Mouse (Mus musculus): ENCODE results near the gene Pacrg. TPM values are rescaled to one million over a fixed set of nuclear protein-coding genes. Genes with fewer than 3 reads are reported as not detected.
A peak's percentile ranks its signal among the peaks of the same experiment; 100 is the strongest.

Pacrg gene
- polyA plus RNA-seq, 1 experiment from 2014 or later = 7.4 TPM

- H3K4me1 ChIP-seq = peaks cover 32% of the 10 kb centered on the region
- no peak overlapping the region for H3K27ac ChIP-seq
- no peaks in the 10 kb centered on the region for H3K9me3 ChIP-seq
- no peak overlapping the region for H3K4me2 ChIP-seq
- H3K4me3 ChIP-seq (replicated peaks) = no peak overlapping the region
- no peaks in the 10 kb centered on the region for H3K36me3 ChIP-seq (replicated peaks)
- 84% methylated on average over 8 of the region's 8 CpGs for WGBS
- ATAC-seq (ENCODE audit: low FRiP score) = no peak
- no peaks in the 10 kb centered on the region for H3K27me3 ChIP-seq
- no peak overlapping the region for H3K9ac ChIP-seq
Observed at GRCm38 (mm10) chr17:10496066-10496465, 344.0 kb downstream of the Pacrg start.

- Histone ChIP-seq H3K4me3 (replicated peaks) (no peak overlapping the region), H3K27ac (no peak overlapping the region), H3K4me2 (no peak overlapping the region), H3K4me1 (peaks cover 29% of the 10 kb centered on the region), H3K27me3 (no peaks in the 10 kb centered on the region), H3K9me3 (no peaks in the 10 kb centered on the region), H3K9ac (no peak overlapping the region), H3K36me3 (replicated peaks) (no peaks in the 10 kb centered on the region)
- ATAC-seq (ENCODE audit: low FRiP score) = no peak
- 46% methylated on average over 8 of the region's 8 CpGs for WGBS
Observed at GRCm38 (mm10) chr17:10495588-10495987, 344.5 kb downstream of the Pacrg start.

- no peaks in the 10 kb centered on the region for H3K9me3 ChIP-seq
- no peaks in the 10 kb centered on the region for H3K36me3 ChIP-seq (replicated peaks)
- H3K27ac ChIP-seq = no peak overlapping the region
- 11% methylated on average over 3 of the region's 3 CpGs for WGBS
- no peak overlapping the region for H3K4me3 ChIP-seq (replicated peaks)
- peaks cover 24% of the 10 kb centered on the region for H3K4me1 ChIP-seq
- no peak overlapping the region for H3K9ac ChIP-seq
- no peaks in the 10 kb centered on the region for H3K27me3 ChIP-seq
- ATAC-seq (ENCODE audit: low FRiP score) = no peak
- H3K4me2 ChIP-seq = no peak overlapping the region
Observed at GRCm38 (mm10) chr17:10493124-10493523, 347.0 kb downstream of the Pacrg start.

GRCm38 (mm10) chr17:10490374-10491169, 349.5 kb downstream of the Pacrg start:
- no peaks in the 10 kb centered on the region for H3K27me3 ChIP-seq
- H3K9me3 ChIP-seq = no peaks in the 10 kb centered on the region
- ATAC-seq (ENCODE audit: low FRiP score) = no peak
- peaks cover 10% of the 10 kb centered on the region for H3K4me1 ChIP-seq
- no peak overlapping the region for H3K27ac ChIP-seq
- H3K4me3 ChIP-seq (replicated peaks) = no peak overlapping the region
- WGBS = 86% methylated on average over 8 of the region's 8 CpGs
- H3K4me2 ChIP-seq = no peak overlapping the region
- H3K36me3 ChIP-seq (replicated peaks) = no peaks in the 10 kb centered on the region
- H3K9ac ChIP-seq = no peak overlapping the region

GRCm38 (mm10) chr17:10488873-10489272, 351.2 kb downstream of the Pacrg start:
- Histone ChIP-seq H3K9me3 (no peaks in the 10 kb centered on the region), H3K36me3 (replicated peaks) (no peaks in the 10 kb centered on the region), H3K4me3 (replicated peaks) (no peak overlapping the region), H3K4me1 (peaks cover 14% of the 10 kb centered on the region), H3K27me3 (no peaks in the 10 kb centered on the region), H3K4me2 (no peak overlapping the region), H3K9ac (no peak overlapping the region), H3K27ac (no peak overlapping the region)
- no peak for ATAC-seq (ENCODE audit: low FRiP score)
- 95% methylated on average over 2 of the region's 2 CpGs for WGBS

GRCm38 (mm10) chr17:10483945-10484546, 356.1 kb downstream of the Pacrg start:
- Histone ChIP-seq H3K36me3 (replicated peaks) (no peaks in the 10 kb centered on the region), H3K4me1 (peaks cover 8% of the 10 kb centered on the region), H3K4me3 (replicated peaks) (no peak overlapping the region), H3K27me3 (no peaks in the 10 kb centered on the region), H3K9ac (no peak overlapping the region), H3K27ac (no peak overlapping the region), H3K9me3 (no peaks in the 10 kb centered on the region), H3K4me2 (no peak overlapping the region)
- WGBS = 36% methylated on average over 6 of the region's 6 CpGs
- no peak for ATAC-seq (ENCODE audit: low FRiP score)

- 76% methylated on average over 1 of the region's 1 CpGs for WGBS
- H3K4me3 ChIP-seq (replicated peaks) = no peak overlapping the region
- H3K9ac ChIP-seq = no peak overlapping the region
- no peaks in the 10 kb centered on the region for H3K9me3 ChIP-seq
- no peak overlapping the region for H3K27ac ChIP-seq
- no peak overlapping the region for H3K4me2 ChIP-seq
- peaks cover 18% of the 10 kb centered on the region for H3K4me1 ChIP-seq
- H3K27me3 ChIP-seq = no peaks in the 10 kb centered on the region
- ATAC-seq (ENCODE audit: low FRiP score) = no peak
- no peaks in the 10 kb centered on the region for H3K36me3 ChIP-seq (replicated peaks)
Observed at GRCm38 (mm10) chr17:10481081-10481480, 359.0 kb downstream of the Pacrg start.

GRCm38 (mm10) chr17:10479020-10479707, 360.9 kb downstream of the Pacrg start:
- Histone ChIP-seq H3K4me3 (replicated peaks) (no peak overlapping the region), H3K4me2 (no peak overlapping the region), H3K27me3 (no peaks in the 10 kb centered on the region), H3K9ac (no peak overlapping the region), H3K4me1 (peaks cover 13% of the 10 kb centered on the region), H3K9me3 (no peaks in the 10 kb centered on the region), H3K36me3 (replicated peaks) (no peaks in the 10 kb centered on the region), H3K27ac (no peak overlapping the region)
- WGBS = 79% methylated on average over 17 of the region's 17 CpGs
- ATAC-seq (ENCODE audit: low FRiP score) = no peak

GRCm38 (mm10) chr17:10478377-10478776, 361.7 kb downstream of the Pacrg start:
- H3K27ac ChIP-seq = no peak overlapping the region

GRCm38 (mm10) chr17:10476807-10477206, 363.3 kb downstream of the Pacrg start:
- Histone ChIP-seq H3K9me3 (no peaks in the 10 kb centered on the region), H3K27me3 (no peaks in the 10 kb centered on the region), H3K4me2 (no peak overlapping the region), H3K36me3 (replicated peaks) (no peaks in the 10 kb centered on the region), H3K9ac (no peak overlapping the region), H3K4me1 (peaks cover 9% of the 10 kb centered on the region; the same call in 1 of the 2 replicates), H3K27ac (no peak overlapping the region), H3K4me3 (replicated peaks) (no peak overlapping the region)
- 58% methylated on average over 7 of the region's 7 CpGs for WGBS
- ATAC-seq (ENCODE audit: low FRiP score) = peak; percentile 33; the same call in 1 of the 2 replicates

More at GRCm38 (mm10) chr17:10478377-10478776, 361.7 kb downstream of the Pacrg start:
- Histone ChIP-seq H3K9ac (no peak overlapping the region), H3K36me3 (replicated peaks) (no peaks in the 10 kb centered on the region), H3K4me2 (no peak overlapping the region), H3K27me3 (no peaks in the 10 kb centered on the region), H3K4me1 (peaks cover 9% of the 10 kb centered on the region; the same call in 1 of the 2 replicates), H3K9me3 (no peaks in the 10 kb centered on the region), H3K4me3 (replicated peaks) (no peak overlapping the region)
- 65% methylated on average over 3 of the region's 3 CpGs for WGBS
- no peak for ATAC-seq (ENCODE audit: low FRiP score)

GRCm38 (mm10) chr17:10474972-10475371, 365.1 kb downstream of the Pacrg start:
- no peak overlapping the region for H3K4me3 ChIP-seq (replicated peaks)
- no peaks in the 10 kb centered on the region for H3K27me3 ChIP-seq
- no peaks in the 10 kb centered on the region for H3K36me3 ChIP-seq (replicated peaks)
- WGBS = 89% methylated on average over 6 of the region's 6 CpGs
- H3K4me1 ChIP-seq = peaks cover 9% of the 10 kb centered on the region; the same call in 1 of the 2 replicates
- no peaks in the 10 kb centered on the region for H3K9me3 ChIP-seq
- H3K27ac ChIP-seq = no peak overlapping the region
- no peak overlapping the region for H3K9ac ChIP-seq
- H3K4me2 ChIP-seq = no peak overlapping the region
- ATAC-seq (ENCODE audit: low FRiP score) = no peak

- H3K27ac ChIP-seq = no peak overlapping the region
- ATAC-seq (ENCODE audit: low FRiP score) = no peak
- WGBS = 70% methylated on average over 7 of the region's 7 CpGs
Observed at GRCm38 (mm10) chr17:10473826-10474384, 366.2 kb downstream of the Pacrg start.

More at GRCm38 (mm10) chr17:10473826-10474384, 366.2 kb downstream of the Pacrg start:
- Histone ChIP-seq H3K27me3 (no peaks in the 10 kb centered on the region), H3K4me2 (no peak overlapping the region), H3K4me1 (peaks cover 9% of the 10 kb centered on the region; the same call in 1 of the 2 replicates), H3K4me3 (replicated peaks) (no peak overlapping the region), H3K9me3 (no peaks in the 10 kb centered on the region), H3K9ac (no peak overlapping the region), H3K36me3 (replicated peaks) (no peaks in the 10 kb centered on the region)
